Mouse (Mus musculus) adrenal gland, postnatal 25 days (tissue): ENCODE measurements around the gene Ankdd1a. TPM values are rescaled to one million over a fixed set of nuclear protein-coding genes. Genes with fewer than 3 reads are reported as not detected.

Experiments used
- DNase-seq: peaks from one replicate; pipeline ENCODE4 v3.0.0; 2021; ENCODE audit warnings: mixed read lengths
- total RNA-seq: library from RNA; stranded (reverse); gene quantifications from 2 replicates; pipeline ENCODE4 v1.2.3, GENCODE M21; 2021

Ankdd1a gene
- total RNA-seq, 1 experiment from 2014 or later: 3.5 TPM

DNA sequence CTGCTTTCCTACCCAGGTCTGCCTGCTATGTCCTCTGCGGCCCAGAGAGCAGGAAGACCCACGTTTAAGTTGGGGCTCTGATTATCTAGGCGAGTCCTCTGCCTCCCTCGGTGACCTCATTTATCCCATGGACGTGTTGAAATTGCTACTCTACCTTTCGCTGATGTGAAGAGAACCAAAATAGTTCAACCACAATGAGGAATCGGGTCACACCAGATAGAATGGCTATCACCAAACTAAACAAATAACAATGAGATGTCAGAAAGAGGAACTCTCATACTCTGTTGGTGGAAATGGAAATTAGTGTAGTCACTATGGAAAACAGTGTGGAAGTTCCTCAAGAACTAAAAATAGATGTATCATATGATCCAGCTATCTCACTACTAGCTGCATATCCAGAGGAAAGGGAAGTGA lies 22.1 kb upstream of the Ankdd1a start:
- DNase-seq: no peak

DNA sequence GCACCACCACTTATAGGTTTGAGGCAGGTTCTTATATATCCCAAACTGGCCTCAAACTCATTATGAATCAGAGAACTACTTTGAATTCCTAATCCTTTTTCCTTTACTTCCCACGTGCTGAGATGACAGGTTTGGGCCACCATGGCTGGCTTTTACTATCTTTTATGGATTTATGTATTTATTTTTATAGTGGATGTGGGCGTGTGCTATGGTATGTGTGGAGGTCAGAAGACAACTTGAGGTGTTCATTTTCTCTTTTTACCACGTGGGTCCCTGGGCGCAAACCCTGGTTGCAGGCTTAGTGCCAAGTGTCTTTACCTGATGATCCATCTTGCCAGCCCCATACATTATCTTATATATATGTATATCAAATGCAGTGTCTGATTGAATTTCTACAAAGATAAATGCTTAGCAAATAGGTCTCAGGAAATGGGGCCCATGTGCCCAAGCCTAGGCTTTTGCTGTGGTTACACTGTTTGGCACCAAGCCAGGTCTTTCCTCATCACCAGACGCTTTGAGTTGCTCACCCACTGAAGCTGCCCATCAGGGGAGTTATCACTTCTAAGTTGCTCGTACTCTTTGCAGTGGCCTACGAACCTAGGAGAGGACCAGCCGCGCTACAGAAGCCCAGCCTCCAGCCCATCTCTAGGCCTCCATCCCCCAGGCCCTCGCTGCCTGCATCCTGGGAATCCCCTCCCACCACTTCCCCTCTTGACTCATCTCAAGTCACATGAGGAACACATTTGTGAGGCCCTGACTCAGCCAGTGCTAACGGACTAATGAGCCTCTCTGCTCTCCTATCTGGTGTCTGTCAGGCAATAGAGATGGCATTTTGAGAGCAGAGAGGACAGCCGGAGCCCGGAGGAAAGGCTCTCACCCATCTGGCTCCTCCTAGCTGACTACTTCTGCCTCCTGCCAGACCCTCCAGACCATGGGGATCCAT lies 21.4 kb upstream of the Ankdd1a start:
- DNase-seq: peak; percentile 57

DNA sequence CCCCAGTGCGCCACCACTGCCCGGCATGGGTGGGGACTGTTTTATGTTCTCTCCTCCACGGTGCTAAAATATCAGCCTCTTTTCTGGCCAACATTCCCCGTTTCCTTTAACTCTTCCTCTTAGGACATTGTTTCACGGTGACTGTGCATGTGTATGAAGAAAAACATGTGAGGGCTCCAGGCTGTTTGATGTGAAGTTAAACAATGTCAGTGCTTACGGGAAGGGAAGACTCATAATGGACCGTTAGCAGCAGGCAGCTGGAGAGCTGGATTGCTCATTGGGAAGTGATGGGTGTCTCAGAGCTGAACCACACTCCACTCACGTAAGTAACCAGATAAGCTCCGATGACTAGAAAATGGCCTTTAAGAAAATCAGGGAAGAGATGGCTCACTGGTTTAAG lies 19.7 kb upstream of the Ankdd1a start:
- DNase-seq: no peak

DNA sequence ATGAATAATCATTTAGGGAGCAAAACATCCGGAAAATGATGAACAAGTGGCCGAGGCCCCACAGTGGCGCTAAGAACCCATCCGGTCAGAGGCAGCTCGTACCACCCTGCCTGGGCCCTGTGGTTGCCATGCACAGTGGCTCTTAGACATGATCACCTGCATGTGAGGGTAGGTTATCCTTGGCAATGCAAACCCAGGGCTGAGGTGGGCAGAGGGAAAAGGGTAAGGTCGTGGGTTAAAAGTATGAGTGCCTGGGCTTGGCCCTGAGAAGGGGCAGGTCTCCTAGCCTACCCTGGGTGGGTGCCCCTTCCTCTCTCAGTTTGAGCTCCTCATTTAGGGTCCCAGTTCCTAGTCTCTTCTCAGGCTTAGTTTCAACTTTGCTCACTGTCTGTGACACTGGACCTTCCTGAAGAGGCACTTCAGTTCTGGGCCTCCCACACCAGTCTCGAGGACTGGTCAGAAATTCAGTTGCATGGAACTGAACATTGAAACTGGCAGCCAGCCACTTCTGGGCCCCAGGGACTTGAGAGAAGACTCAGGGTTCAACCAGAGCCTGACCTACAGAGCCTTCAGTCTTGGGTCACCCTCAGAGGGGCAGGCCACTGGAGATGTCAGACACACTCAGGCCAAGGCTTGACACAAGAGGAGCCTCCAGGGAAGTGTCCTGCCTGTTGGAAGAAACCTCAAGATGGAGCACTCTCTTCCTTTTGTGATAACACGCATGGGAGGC lies 18.1 kb upstream of the Ankdd1a start:
- DNase-seq: peak; percentile 34

DNA sequence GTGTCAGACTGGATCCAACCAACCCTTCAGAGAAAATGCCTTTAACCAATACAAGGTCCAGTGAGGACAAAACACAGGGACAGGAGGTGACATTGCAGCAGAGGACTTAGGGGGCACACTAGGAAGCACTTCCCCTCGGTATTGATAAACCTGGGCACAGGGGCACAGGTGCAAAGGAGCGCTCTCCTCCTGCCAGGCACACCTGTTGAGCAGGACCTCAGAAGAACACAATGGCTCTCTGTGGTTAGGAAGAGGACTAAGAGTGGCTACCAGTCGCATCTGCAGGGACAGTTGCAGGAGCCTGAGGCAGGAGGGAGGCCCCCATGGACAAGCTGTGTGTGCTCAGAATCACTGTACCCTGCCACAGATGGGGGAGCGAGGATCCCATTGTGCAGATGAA lies 16.5 kb upstream of the Ankdd1a start:
- no peak for DNase-seq

DNA sequence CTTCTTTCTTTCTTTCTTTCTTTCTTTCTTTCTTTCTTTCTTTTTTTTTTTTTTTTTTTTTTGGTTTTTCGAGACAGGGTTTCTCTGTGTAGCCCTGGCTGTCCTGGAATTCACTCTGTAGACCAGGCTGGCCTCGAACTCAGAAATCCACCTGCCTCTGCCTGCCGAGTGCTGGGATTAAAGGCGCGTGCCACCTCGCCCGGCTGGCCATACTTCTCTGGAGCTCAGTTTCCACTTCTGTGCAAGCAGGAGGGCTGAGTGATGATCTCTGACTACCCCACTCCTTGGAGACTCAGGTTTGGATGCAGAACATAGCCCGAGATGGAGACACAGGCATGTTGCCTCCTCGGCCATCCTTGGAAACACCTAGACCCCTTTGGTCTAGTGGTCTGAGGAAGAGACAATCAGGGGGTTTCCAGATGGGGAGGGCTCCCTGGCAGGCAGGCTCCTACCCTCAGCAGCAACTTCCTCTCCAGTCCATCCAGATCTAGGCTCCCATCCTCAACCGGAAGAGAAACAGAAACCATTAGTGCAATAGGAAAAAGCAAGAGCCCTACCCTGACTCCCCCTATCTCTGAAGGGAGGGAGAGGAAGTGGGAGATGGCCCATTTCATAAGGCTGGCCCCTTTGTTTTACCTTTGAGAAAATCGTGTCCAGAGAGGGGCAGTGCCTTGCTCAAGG lies 15.9 kb upstream of the Ankdd1a start:
- DNase-seq: no peak

DNA sequence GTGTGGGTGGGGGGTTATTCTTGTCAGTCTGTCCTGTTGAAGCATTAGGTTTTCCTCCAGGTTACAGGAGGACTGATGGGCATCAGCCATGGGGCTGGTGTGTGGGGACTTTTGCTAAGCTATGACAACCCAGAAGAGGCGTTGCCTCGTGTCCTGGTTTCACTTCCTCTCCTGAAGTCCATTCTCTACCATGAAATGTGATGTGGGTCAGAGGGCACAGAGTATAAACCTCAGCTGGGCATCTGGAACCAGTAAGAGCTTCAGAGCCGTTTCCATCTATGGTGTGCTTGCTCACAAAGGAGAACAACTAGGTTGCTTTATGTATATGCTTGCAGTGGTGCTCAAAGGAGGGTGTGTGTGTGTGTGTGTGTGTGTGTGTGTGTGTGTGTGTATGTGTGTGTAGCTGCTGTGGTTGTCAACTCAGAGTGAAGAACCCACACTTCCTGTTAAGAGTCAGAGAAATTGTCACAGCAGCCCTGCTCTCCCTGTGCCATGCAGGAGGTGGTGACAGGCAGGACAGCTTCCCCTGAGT lies 15.3 kb upstream of the Ankdd1a start:
- no peak for DNase-seq

DNA sequence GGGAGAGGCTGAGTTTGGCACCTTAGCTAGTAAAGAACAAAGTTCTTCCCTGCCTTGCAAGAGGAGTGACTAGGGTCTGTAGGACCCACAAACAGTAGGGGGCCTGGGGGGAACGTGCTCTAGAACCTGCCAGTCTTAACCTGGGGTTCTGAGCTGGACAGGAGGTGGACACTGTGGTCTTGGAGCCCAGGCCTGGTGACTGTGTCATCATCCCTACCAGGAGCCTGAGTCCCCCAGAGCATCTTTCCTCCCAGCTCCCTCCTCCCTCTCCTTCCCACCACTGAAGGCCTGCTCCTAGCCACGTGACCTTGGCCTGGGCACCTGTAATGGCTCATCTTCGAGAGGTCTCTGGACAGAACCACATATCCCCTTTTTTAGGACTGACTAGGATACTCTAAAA lies 14.1 kb upstream of the Ankdd1a start:
- DNase-seq: no peak

DNA sequence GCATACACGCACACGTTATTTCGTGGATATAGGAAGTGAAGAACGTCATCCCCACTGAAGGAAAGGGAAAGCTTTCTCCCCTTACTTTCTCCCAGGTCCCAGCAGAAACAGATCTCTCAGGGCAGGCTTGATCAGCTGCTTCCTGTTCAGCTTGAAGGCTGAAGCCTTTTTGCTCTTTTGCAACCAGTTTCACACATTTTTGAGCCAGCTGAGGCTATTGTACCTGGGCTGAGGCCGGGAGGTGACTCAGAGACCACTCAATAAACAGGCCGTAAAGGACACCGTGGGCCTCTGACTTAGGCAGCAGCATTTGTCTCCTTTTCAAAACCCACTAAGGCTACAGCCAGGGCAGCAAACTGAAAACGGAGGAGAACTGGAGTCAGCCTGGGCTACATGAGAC lies 13.0 kb upstream of the Ankdd1a start:
- DNase-seq: no peak

DNA sequence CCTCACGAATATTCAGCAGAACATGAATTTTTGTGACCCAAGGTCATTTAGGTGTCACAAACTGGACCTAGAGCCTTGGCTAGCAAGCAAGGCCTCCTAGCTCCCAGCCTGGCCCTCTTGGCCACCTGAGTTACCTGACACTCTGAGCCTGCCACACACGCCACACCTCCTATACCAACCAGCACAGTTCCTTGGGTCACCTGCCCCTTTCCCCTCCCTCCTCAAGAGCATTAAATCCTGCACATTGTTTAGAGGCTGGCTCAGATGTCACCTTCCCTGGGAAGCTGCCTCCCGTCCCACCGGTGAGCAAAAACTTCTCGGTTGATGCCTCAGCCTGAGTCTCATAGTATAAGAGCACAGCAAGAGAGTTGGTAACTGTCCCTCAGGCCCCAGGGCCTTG lies 11.3 kb upstream of the Ankdd1a start:
- DNase-seq: no peak

DNA sequence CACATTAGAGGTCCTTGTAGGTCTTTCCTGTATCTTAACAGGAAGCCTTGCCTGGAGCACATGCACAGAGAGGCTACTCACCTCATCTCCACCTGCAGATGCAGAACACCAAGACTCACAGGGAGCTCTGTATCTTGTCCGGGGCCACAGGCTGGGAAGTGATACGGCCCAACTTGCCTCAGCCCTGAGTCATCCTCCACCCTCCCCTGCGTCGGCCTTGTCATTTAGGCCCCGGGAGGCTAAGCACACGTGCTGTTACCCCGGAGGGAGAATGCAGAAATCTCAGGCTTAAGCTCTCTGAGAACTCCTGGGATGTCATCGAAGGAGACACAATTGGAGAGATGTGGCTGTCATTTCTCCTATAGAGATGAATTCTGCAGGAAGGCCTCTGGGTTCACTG lies 9.7 kb upstream of the Ankdd1a start:
- DNase-seq: peak; percentile 67

DNA sequence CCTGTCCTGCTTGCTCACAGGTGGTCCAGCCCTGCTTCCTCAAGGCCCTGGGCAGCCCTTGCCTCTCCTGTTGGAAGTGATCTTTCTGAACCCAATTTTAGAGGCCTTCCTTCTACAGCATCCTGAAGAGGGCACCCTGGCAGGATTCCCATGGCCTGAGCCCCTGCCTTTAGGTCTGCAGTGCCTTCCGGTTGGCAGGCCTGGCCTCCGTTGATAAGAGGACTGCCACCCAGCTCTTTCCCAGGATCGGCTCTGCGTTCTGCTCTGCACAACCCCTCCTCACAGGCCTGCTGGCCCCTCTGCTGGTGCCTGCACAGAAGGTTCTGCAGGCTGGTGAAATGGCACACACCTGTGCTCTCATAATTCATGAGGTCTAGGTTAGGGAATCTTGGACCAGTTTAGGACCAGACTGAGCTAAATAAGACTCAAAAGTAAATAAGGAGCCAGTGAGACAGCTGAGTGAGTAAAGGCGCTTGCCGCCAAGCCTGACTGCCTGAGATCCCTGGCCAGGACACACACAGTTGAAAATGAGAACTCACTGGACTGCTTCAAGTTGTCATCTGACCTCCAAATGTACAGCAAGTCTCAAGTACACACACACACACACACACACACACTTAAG lies 8.5 kb upstream of the Ankdd1a start:
- DNase-seq: peak; percentile 21

DNA sequence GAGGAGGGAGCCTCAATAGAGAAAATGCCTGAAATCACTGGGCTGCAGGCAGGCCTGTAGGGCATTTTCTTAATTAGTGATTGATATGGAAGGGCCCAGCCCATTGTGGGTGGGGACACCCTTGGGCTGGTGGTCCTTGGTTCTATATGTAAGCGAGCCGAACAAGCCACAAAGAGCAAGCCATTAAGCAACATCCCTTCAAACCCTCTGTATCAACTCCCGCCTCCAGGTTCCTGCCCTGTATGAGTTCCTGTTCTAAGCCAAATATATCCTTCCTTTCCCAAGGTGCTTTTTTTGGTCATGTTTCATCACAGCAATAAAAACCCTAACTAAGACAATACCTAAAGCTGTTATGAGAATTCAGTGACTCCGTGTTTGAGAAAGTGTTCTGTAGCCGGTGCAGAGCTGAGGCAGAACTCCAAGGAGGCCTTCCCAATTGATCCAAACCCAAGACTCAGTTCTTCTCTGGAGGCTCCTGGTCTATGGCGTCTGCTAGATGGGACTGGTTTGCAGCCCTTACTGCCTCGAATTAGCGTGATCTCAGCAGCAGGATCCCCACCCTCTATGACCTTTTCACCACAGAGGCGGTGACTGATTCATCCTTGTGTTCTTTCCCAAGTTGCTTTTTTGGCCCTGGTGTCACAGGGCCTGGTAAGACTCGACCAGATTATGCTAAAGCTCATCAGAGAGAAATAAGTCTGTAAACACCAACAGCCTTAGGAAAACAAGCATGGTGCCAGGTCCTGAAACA lies 5.6 kb upstream of the Ankdd1a start:
- no peak for DNase-seq

DNA sequence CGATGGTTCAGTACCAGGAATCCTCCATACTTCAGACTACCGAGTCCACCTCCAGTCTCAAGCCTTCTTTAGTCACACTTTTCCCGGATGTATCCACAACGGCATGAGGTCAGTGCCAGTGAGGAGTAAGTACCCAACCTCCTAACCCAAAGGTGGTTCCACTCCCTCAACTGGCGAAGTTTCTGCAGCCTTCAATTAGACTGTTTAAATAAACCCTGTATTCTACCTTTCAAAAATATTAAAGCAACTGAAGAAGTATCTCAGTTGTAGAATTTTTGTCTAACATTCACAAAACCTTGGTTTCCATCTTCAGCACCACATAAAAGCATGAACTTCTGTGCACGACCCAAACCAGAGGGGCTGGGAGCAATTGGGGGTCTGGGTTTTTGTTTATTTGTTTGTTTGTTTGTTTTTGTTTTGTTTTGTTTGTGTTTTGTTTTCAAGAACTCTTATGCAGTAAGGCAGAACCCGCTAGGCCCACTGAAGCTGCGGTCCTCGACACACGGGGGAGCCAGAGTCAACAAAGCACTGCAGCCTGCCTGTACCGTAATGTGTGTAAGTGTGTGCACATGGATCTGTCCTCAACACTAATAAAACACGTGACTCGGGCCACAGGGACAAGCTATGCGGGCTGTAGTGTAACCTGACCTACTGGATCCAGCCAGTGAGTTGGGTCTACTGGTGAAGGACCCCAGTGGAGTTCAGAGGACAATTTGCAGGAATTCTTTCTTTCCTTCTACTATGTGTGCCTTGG lies 3.8 kb upstream of the Ankdd1a start:
- peak; percentile 79 for DNase-seq

DNA sequence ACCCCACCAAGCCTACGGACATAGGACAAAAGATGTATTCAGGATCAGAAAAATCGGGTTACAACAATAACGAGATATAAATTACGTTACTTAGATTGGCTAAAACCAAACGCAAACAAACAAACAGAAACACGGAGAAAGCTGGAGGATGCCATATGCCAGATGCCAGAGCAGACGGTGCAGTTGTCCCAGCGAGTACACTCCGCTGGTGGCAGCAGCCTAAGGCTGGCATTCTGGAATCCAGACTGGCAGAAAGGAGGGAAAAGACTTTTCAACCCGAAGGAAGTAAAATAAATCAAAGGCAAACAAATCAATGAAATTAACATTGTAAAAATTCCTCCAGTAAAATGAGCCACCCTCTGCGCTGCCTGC lies 498 bp upstream of the Ankdd1a start:
- DNase-seq: no peak

DNA sequence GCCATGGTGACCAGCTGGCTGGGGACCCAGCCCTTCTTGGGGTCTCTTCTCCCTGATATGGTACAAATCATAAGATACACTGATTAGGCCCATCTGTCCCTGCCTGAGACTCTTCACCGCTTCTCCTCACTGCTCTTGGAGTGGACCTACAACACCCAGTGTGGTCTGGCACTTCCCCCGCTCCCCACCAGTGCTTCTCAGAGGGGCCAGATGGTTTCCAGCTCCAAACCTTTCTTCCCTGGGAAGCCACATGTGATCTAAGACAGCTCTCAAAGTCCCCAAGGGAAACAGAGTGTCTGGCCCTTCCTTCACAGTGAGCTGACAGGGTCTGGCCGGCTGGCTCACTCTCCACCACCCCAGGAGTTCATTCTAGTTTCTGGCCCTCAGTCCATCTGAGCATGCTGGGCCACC lies 5.1 kb downstream of the Ankdd1a start:
- DNase-seq: no peak

DNA sequence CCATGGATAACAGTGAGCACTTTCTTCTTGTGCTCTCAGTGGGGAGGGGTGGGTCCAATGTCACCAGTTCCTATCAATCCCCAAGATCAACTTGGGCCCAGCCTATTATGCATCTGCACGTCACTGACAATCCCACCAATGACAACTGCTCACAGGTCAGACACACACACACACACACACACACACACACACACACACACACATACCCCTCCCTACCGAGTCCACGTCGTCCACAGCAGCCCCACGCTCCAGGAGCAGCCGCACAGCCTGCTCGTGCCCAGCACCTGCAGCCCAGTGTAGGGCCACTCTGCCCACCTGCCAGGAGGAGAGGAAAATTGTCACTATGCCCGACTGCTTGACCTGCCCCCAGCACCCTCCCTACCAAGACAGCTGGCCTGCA lies 5.6 kb downstream of the Ankdd1a start:
- no peak for DNase-seq

DNA sequence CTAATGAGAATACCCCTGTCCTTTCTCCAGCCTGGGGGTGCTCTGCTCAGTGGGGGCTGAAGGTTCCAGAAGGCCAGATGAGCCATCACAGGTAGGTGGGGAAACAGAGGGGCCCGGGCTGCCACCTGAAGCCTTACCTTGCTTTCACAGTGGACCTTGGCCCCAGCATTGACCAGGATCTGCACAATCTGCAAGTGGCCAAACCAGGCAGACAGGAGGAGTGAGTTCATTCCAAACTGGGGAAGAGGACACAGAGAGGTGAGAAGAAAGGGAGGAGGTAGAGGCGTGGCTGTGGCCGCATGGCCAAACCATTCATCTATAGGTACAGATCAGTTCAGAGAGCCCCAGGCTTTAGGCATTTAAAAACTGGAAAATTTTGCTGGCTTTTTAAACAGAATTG lies 7.5 kb downstream of the Ankdd1a start:
- DNase-seq: no peak

DNA sequence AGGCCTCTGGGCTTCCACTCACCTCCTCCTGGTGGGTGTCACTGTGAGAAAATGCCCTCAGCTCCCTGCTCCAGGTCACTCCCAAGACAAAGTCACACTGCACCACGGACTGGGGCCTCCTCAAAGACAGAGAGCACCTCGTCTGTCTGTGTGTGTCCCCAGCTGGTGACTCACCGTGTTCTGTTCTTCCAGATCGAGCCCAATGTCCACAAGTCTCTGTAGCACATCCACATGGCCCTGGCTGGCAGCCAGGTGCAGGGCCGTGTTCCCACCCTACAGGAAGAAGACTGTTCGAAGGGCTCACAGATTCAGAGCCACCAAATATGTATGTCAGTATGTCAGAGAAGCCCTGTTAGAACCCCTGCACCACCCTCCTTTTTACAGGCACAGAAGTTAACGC lies 11.5 kb downstream of the Ankdd1a start:
- DNase-seq: no peak

DNA sequence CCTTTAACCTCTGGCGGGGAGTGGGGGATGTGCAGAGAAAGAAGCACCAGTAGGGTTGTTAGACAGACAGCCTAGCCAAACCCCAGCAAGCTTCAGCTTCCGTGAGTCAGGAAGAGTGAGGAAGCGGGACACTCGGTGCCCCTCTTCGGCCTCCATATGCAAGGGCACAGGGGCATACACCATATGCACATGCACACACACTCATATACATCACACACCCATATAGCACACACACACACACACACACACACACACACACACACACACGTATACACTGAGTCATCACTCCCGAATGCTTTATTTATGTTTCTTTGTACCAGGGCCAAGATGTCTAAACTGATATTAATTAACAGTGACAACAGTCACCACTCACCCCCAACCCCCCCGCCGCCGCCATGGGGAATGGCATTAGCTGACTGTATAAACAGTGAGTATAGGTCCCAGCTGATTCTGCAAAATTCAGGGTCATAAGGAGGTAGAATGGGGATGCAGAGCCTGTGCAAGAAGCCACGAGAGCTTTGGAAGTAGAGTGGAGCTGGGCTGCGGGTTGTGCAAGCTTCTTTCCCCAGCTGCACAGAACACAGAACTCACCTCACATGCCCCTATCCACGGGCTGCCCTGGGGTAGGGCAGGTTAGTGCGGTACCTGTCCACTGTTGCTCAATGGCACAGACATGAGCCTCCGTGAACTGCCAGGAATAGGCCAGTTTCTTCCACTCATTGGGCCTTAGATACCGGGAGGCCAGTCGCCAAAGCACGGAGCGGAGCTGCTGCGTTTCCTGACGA lies 17.1 kb downstream of the Ankdd1a start:
- peak; percentile 25 for DNase-seq
